Mouse (Mus musculus): ENCODE measurements around the gene Pparg.
A peak's percentile ranks its signal among the peaks of the same experiment; 100 is the strongest.

The Pparg gene

GRCm38 (mm10) chr6:115464661-115465060, 103.9 kb downstream of the Pparg start:
- no peak for DNase-seq (ENCODE audit: low spot score in 2 of 2)

- DNase-seq (ENCODE audit: low spot score in 2 of 2): no peak
These were observed 104.7 kb downstream of the Pparg start for GRCm38 (mm10) chr6:115465463-115465862.

GRCm38 (mm10) chr6:115465876-115466275, 105.1 kb downstream of the Pparg start:
- no peak for DNase-seq (ENCODE audit: low spot score in 2 of 2)

GRCm38 (mm10) chr6:115466601-115467000, 105.8 kb downstream of the Pparg start:
- no peak for DNase-seq (ENCODE audit: low spot score in 2 of 2)

- DNase-seq (ENCODE audit: low spot score in 2 of 2): no peak
These were observed 109.2 kb downstream of the Pparg start for GRCm38 (mm10) chr6:115469666-115470581.

GRCm38 (mm10) chr6:115471956-115472355, 111.2 kb downstream of the Pparg start:
- DNase-seq (ENCODE audit: low spot score in 2 of 2): no peak

- DNase-seq (ENCODE audit: low spot score in 2 of 2): no peak
These were observed 116.4 kb downstream of the Pparg start for GRCm38 (mm10) chr6:115477081-115477695.

- DNase-seq (ENCODE audit: low spot score in 2 of 2): no peak
These were observed 119.2 kb downstream of the Pparg start for GRCm38 (mm10) chr6:115479963-115480321.

GRCm38 (mm10) chr6:115480322-115481017, 119.7 kb downstream of the Pparg start:
- DNase-seq (ENCODE audit: low spot score in 2 of 2): peak; percentile 14 to 50

- DNase-seq (ENCODE audit: low spot score in 2 of 2): no peak
These were observed 120.2 kb downstream of the Pparg start for GRCm38 (mm10) chr6:115481018-115481354.

GRCm38 (mm10) chr6:115481603-115482002, 120.9 kb downstream of the Pparg start:
- no peak for DNase-seq (ENCODE audit: low spot score in 2 of 2)

GRCm38 (mm10) chr6:115485635-115486034, 124.9 kb downstream of the Pparg start:
- no peak for DNase-seq (ENCODE audit: low spot score in 2 of 2)

GRCm38 (mm10) chr6:115489831-115490230, 129.1 kb downstream of the Pparg start:
- no peak for DNase-seq (ENCODE audit: low spot score in 2 of 2)

- DNase-seq (ENCODE audit: low spot score in 2 of 2): no peak
These were observed 132.3 kb downstream of the Pparg start for GRCm38 (mm10) chr6:115492952-115493613.

GRCm38 (mm10) chr6:115493824-115494223, 133.1 kb downstream of the Pparg start:
- DNase-seq (ENCODE audit: low spot score in 2 of 2): no peak

GRCm38 (mm10) chr6:115499540-115499939, 138.8 kb downstream of the Pparg start:
- no peak for DNase-seq (ENCODE audit: low spot score in 2 of 2)

- DNase-seq (ENCODE audit: low spot score in 2 of 2): no peak
These were observed 139.5 kb downstream of the Pparg start for GRCm38 (mm10) chr6:115500234-115500633.

- no peak for DNase-seq (ENCODE audit: low spot score in 2 of 2)
These were observed 140.4 kb downstream of the Pparg start for GRCm38 (mm10) chr6:115501131-115501530.

- no peak for DNase-seq (ENCODE audit: low spot score in 2 of 2)
These were observed 142.3 kb downstream of the Pparg start for GRCm38 (mm10) chr6:115503038-115503437.

GRCm38 (mm10) chr6:115503549-115504159, 142.9 kb downstream of the Pparg start:
- DNase-seq (ENCODE audit: low spot score in 2 of 2): no peak

- DNase-seq (ENCODE audit: low spot score in 2 of 2): no peak
These were observed 143.4 kb downstream of the Pparg start for GRCm38 (mm10) chr6:115504160-115504558.

GRCm38 (mm10) chr6:115504915-115505314, 144.2 kb downstream of the Pparg start:
- DNase-seq (ENCODE audit: low spot score in 2 of 2): no peak
